Mouse (Mus musculus): ENCODE data around the gene Lect2.

- TF ChIP-seq CTCF (IDR thresholded peaks at IDR 0.05; ENCODE audit: control insufficient read depth, insufficient read depth, insufficient read length) (peak; percentile 53), MAX (IDR thresholded peaks at IDR 0.05) (no peak)
Measured at GRCm38 (mm10) chr13:56563075-56563474, 14.8 kb upstream of the Lect2 start.

Data from C2C12 (cell line).